Mouse (Mus musculus) liver, postnatal 0 days (tissue): ENCODE results near the gene Adipor1. TPM values are rescaled to one million over a fixed set of nuclear protein-coding genes. Genes with fewer than 3 reads are reported as not detected.

Experiments used
- ATAC-seq: fragments of 200-750 bp; cut with Nextera tagmentation; 2 replicates; pipeline ENCODE4 v1.8.0; 2017; ENCODE audit warnings: mild to moderate bottlenecking, moderate library complexity
- DNase-seq: peaks from one replicate; pipeline ENCODE4 v3.0.0-alpha.2; 2016
- H3K27ac ChIP-seq: fragments of 300-500 bp; sonication (generic); 2 replicates; pipeline ENCODE4 v1.5.1; 2014; ENCODE audit warnings: antibody characterized with exemption, moderate library complexity, mild to moderate bottlenecking, low read depth
- H3K27me3 ChIP-seq: fragments of 300-500 bp; sonication (generic); 2 replicates; pipeline ENCODE4 v1.6.1; 2014; ENCODE audit warnings: low read length, control low read depth, mixed read lengths; ENCODE audit not compliant: insufficient read depth
- H3K36me3 ChIP-seq: fragments of 300-500 bp; sonication (generic); replicated peaks from 2 replicates; pipeline ENCODE4 v1.6.1; 2014; ENCODE audit warnings: mild to moderate bottlenecking, control low read depth, low read length, moderate library complexity, mixed read lengths; ENCODE audit not compliant: insufficient read depth
- H3K4me1 ChIP-seq: fragments of 300-500 bp; sonication (generic); 2 replicates; pipeline ENCODE4 v1.6.1; 2014; ENCODE audit warnings: antibody characterized with exemption, mild to moderate bottlenecking, control low read depth; ENCODE audit not compliant: insufficient read depth
- H3K4me2 ChIP-seq: fragments of 300-500 bp; sonication (generic); 2 replicates; pipeline ENCODE4 v1.6.1; 2014; ENCODE audit warnings: low read depth, mild to moderate bottlenecking, low read length, moderate library complexity, mixed read lengths
- H3K4me3 ChIP-seq: fragments of 300-500 bp; sonication (generic); 2 replicates; pipeline ENCODE4 v1.5.1; 2014; ENCODE audit warnings: low read depth, low read length
- H3K9ac ChIP-seq: fragments of 300-500 bp; sonication (generic); replicated peaks from 2 replicates; pipeline ENCODE4 v1.6.1; 2014; ENCODE audit warnings: mild to moderate bottlenecking, moderate library complexity
- H3K9me3 ChIP-seq: fragments of 300-500 bp; sonication (generic); 2 replicates; pipeline ENCODE4 v1.6.1; 2016; ENCODE audit warnings: mild to moderate bottlenecking, control low read depth, low read length, mixed read lengths
- CTCF ChIP-seq: sonication (generic); IDR thresholded peaks from 2 replicates; pipeline ENCODE4 v1.5.1; 2016; ENCODE audit warnings: antibody characterized with exemption, low read depth
- EP300 ChIP-seq: IDR thresholded peaks from 2 replicates; pipeline ENCODE4 v1.6.1; 2016; ENCODE audit warnings: antibody characterized with exemption, low read depth, mild to moderate bottlenecking
- WGBS: fragments of 180-500 bp; shearing (Covaris S2); extraction: QIAGEN DNeasy Blood & Tissue Kit; methylation state at CpG from one replicate; pipeline ENCODE4 v1.1.7; 2014; ENCODE audit not compliant: insufficient replicate concordance; 5-methylcytosine and 5-hydroxymethylcytosine counted together
- polyA plus RNA-seq: library from polyadenylated mRNA; unstranded; fragments of >200 nt; fragmentation: Nextera tagmentation; extraction: Ambion mirVana; gene quantifications from 2 replicates; pipeline ENCODE4 v1.2.1, GENCODE M21; 2015

Gene Adipor1
- polyA plus RNA-seq: 93.5 and 98.9 TPM in 2 replicates

DNA sequence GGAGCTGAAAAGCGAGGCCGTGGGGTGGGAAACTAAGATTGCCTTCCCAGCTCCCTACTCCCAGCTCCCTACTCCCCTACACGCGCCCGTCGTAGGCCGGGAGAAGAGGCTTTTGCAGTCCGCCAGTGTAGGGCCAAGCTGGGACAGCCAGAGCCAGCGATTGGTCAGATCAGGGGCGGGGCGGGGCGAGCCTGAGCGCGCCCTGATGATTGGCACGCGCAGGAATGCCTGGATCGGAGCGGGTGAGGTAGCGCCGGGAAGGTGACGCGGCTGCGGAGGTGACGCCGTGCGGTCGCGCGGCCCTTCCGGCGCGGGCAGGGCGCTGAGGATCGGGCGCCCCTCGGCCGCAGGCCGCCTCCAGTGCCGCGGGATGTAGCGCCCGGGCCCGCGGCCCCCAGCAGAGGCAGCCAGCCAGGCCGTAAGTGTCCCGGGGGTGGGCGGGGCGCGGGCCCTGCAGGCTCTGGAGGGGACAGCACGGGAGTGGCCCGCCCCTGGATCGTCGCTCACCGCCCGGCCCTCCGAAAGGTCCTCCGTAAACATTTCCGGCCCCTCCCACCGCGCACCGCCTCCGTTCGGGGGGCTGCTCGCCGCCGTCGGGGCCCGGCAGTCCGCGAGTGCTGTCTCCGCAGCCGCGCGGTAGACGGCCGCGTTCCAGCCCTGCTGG is at the start of gene Adipor1:
Gene Adipor1, plus strand, starts transcription at position 211 of the 664 bp plus-strand sequence.
- peak within 1 kb of the TSS; percentile 97 for H3K27ac ChIP-seq
- peak within 1 kb of the TSS; percentile 92 for H3K9ac ChIP-seq
- WGBS: 2% methylated on average over 58 of the region's 77 CpGs
- H3K27me3 ChIP-seq: no peaks in the 10 kb centered on the region
- no peaks in the 10 kb centered on the region for H3K9me3 ChIP-seq
- peaks cover 47% of the 10 kb centered on the region for H3K4me1 ChIP-seq
- H3K4me3 ChIP-seq: peak within 1 kb of the TSS; percentile 85
- ATAC-seq: peak; percentile 98
- H3K36me3 ChIP-seq: peaks cover 6% of the 10 kb centered on the region
- peak; percentile 98 for DNase-seq
- peak; percentile 62; the same call in 1 of the 2 replicates for TF ChIP-seq EP300
- TF ChIP-seq CTCF: no peak
- peak within 1 kb of the TSS; percentile 74 for H3K4me2 ChIP-seq

DNA sequence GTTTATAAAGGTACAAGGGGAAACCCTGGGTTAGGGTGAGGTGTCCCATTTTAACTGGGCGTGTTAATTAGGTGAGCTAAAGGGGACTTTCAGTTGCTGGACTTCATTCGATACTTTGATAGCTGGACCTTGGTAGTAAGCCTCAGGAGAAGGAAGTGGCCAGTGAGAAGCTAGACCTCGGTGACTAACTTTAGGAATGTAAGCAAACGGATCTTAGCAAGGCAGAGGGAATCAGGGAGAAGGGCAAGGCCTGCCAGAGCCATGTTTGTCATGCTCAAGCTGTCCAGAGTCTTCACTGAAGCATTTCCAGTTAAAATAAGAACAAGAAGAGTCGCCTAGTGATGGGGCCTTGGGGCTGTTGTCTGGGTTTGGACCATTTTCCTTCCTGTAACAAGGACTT is 49.7 kb upstream of the Adipor1 start:
- 59% methylated on average over 5 of the region's 5 CpGs for WGBS
- no peak for DNase-seq

DNA sequence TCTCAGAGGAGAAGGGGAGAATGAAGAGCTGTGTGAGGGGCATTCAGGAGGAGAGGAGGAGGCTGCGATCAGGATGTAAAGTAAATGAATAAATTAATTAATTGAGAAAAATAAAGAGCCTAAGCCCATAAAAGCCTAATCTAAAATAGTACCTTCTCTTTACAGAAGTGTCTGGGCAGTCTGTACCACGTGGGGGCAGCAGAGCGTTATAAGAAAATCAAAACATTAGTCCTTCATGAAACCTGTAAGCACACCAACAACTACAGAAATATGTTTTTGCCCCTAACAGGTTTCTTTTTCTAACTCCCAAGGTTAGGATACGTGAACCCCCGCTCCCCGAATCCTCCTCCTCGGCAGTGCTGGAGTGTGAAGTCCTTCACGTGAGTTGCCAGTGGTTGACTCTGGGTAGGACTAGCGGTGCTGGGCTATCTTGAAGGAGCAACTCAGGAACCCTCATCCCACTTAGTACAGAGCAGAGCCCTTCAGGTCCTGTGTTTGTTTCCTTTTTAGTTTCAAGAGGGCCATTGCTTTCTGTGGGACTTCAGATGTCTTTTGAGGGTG is 46.3 kb upstream of the Adipor1 start:
- no peak overlapping the region for H3K9ac ChIP-seq
- H3K27ac ChIP-seq: no peak overlapping the region
- peaks cover 11% of the 10 kb centered on the region for H3K9me3 ChIP-seq
- no peak overlapping the region for H3K4me3 ChIP-seq
- no peaks in the 10 kb centered on the region for H3K4me1 ChIP-seq
- DNase-seq: peak; percentile 70
- ATAC-seq: no peak
- no peaks in the 10 kb centered on the region for H3K36me3 ChIP-seq
- TF ChIP-seq CTCF (peak; percentile 75), EP300 (no peak)
- WGBS: 49% methylated on average over 9 of the region's 9 CpGs
- no peaks in the 10 kb centered on the region for H3K27me3 ChIP-seq
- H3K4me2 ChIP-seq: no peak overlapping the region

More for the DNA sequence above, 49.7 kb upstream of the Adipor1 start:
- TF ChIP-seq CTCF (no peak), EP300 (no peak)
- Histone ChIP-seq H3K36me3 (peaks cover 2% of the 10 kb centered on the region; the same call in 1 of the 2 replicates), H3K4me3 (no peak overlapping the region), H3K9me3 (peaks cover 9% of the 10 kb centered on the region), H3K27ac (no peak overlapping the region), H3K27me3 (no peaks in the 10 kb centered on the region), H3K4me2 (no peak overlapping the region), H3K4me1 (peaks cover 3% of the 10 kb centered on the region), H3K9ac (no peak overlapping the region)
- ATAC-seq: no peak

DNA sequence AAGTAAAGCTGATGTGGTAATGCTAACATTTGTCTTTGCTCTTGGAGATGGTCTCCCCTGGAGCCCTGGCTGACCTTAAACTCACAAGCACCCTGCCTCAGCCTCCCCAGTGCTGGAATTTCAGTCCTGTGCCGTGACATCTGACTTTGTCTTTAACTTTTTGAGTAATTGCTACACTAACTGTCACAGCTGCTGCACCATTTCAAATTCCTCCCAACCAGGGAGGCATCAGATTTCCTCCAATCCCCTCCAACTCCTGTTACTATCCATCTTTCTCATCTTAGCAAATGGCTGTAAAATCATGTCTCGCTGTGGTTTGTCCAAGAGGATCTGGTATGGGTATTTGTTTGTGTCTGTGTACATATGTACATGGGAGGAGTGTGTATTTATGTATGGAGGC is 41.1 kb upstream of the Adipor1 start:
- H3K4me3 ChIP-seq: no peak overlapping the region
- H3K4me1 ChIP-seq: no peaks in the 10 kb centered on the region
- H3K9me3 ChIP-seq: peaks cover 11% of the 10 kb centered on the region
- H3K4me2 ChIP-seq: no peak overlapping the region
- H3K27ac ChIP-seq: no peak overlapping the region
- 62% methylated on average over 2 of the region's 2 CpGs for WGBS
- ATAC-seq (no peak), DNase-seq (no peak)
- H3K9ac ChIP-seq: no peak overlapping the region
- H3K27me3 ChIP-seq: no peaks in the 10 kb centered on the region
- TF ChIP-seq EP300: no peak
- no peak for TF ChIP-seq CTCF
- H3K36me3 ChIP-seq: no peaks in the 10 kb centered on the region

DNA sequence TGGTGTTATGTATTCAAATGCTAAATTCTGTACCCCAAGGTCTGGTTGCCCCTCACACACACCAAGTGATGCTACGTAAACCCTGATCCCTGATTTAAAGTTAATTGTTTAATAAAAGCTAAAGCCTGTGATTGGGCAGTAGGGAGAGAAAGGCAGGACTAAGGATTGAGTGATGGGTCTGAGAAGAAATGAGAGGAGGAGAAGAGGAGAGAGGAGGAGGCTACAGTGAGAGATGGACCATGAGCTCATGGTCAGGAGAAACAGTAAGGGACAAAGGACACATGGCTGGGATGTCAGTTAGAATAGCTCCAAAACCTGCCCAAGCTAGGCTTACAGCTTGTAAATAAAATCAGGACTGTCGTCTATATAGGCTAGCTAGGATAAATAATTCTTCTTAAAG is 34.1 kb upstream of the Adipor1 start:
- Histone ChIP-seq H3K4me2 (no peak overlapping the region), H3K4me1 (peaks cover 6% of the 10 kb centered on the region), H3K27me3 (peaks cover 10% of the 10 kb centered on the region; the same call in 1 of the 2 replicates), H3K9me3 (no peaks in the 10 kb centered on the region), H3K4me3 (no peak overlapping the region), H3K9ac (no peak overlapping the region), H3K36me3 (no peaks in the 10 kb centered on the region), H3K27ac (no peak overlapping the region)
- WGBS: 77% methylated on average over 2 of the region's 2 CpGs
- ATAC-seq: no peak
- DNase-seq: no peak
- TF ChIP-seq EP300: no peak
- TF ChIP-seq CTCF: no peak

DNA sequence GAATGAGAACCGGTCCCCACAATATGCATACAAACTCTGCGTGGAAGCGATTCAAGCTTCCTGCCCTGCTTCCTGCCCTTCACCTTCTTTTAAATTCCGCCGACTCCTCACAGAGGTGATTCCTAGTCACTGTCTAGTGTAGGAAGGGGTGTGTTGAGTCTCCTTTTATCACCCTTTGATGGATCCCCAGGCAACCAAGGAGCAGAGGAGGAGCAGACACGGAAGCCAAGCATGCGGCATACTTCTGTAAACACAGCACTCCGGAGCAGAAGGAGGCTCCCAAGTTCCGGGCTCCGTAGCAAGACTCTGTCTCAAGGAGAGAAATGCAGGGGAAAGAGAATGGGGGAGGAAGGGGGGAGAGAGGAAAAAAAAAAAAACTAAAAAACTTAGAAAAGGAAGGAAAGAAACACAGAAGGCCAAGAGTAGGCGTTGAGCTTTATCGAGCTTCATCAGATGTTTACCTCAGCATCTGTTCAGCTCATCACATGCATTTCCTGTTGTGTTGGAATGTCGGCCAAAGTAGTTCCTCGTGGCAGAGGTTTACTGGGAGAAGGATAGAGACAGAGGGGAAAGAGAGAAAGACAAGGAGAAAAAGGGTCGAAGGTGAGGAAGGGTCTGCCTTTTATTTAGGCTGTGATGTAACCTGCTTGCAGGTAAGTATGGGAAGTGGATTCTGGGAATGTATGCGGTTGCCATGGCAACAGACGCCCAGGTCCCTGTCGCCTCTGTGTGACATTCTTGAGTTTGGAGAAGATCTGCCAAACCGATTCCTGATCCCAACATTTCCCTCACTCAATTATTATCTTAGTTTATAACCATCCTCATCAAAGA is 33.2 kb upstream of the Adipor1 start:
- H3K36me3 ChIP-seq: no peaks in the 10 kb centered on the region
- peaks cover 6% of the 10 kb centered on the region for H3K4me1 ChIP-seq
- no peaks in the 10 kb centered on the region for H3K9me3 ChIP-seq
- DNase-seq: no peak
- no peak for TF ChIP-seq CTCF
- no peak for TF ChIP-seq EP300
- H3K27me3 ChIP-seq: peaks cover 10% of the 10 kb centered on the region; the same call in 1 of the 2 replicates
- peak overlapping the region; percentile 60 for H3K4me2 ChIP-seq
- no peak overlapping the region; the same call in 1 of the 2 replicates for H3K9ac ChIP-seq
- H3K27ac ChIP-seq: no peak overlapping the region
- no peak for ATAC-seq
- WGBS: 4% methylated on average over 19 of the region's 19 CpGs
- H3K4me3 ChIP-seq: peak overlapping the region; percentile 22
